Mouse (Mus musculus) right cerebral cortex, postnatal 4 days (tissue): ENCODE measurements around the gene Hunk.

Source experiments
- DNase-seq: peaks from one replicate; pipeline ENCODE4 v3.0.0-alpha.2; 2022

Gene Hunk

DNA sequence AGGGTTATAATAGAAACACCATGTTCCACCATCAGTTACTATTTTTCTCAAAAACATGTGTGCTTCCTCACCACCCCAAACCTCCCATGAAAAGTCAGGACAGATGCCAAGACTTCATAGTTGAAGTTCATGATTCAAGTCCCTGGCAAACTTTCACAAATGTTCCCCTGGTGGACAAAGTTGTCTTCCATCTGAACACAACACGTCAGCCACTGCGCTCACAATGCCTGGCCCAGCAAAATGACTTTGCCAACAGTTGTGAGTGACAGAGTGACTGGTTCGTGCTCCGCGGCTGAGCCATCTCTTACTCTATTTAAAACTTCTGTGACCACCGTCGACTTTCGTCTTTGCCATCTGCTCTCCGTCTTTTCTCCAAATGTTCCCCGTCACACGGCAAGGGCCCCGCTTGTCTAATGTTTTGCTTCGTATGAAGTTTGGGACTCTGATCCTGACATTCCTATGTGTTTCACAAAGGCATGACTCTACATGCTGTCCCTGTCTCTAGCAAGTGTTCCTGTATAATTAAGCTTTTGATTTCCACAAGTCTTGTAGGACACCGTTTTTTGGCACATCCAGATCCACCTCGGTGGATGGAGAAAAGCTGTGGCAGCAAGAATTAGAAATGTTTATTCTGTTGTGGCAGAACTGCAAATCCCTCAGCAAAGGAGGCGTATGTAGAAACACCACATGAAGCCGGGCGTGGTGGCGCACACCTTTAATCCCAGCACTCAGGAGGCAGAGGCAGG, 125.9 kb downstream of the Hunk start:
- DNase-seq = no peak

DNA sequence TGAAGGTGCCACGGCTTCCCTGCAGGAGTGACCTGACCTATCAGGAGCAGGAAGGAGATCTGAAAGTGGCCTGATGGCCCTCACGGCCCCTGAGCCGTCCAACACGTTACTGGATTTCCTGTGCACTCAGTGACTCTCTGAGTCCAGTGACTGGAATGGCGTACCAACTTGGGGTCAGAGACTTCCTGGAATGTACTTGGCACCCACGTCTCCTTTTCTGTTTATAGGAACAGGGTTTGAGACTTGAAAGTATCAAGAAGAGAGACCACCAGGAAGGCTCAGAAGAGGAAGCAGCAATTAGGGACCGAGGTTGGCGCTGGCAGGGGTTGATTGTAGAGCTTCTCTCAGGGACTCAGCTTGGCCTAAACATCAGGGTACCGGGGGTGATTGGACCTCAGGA, 131.2 kb downstream of the Hunk start:
- no peak for DNase-seq

GRCm38 (mm10) chr16:90518232-90518631, 132.4 kb downstream of the Hunk start:
- DNase-seq = peak; percentile 52

- no peak for DNase-seq
These were observed 133.0 kb downstream of the Hunk start for GRCm38 (mm10) chr16:90518732-90519295.

DNA sequence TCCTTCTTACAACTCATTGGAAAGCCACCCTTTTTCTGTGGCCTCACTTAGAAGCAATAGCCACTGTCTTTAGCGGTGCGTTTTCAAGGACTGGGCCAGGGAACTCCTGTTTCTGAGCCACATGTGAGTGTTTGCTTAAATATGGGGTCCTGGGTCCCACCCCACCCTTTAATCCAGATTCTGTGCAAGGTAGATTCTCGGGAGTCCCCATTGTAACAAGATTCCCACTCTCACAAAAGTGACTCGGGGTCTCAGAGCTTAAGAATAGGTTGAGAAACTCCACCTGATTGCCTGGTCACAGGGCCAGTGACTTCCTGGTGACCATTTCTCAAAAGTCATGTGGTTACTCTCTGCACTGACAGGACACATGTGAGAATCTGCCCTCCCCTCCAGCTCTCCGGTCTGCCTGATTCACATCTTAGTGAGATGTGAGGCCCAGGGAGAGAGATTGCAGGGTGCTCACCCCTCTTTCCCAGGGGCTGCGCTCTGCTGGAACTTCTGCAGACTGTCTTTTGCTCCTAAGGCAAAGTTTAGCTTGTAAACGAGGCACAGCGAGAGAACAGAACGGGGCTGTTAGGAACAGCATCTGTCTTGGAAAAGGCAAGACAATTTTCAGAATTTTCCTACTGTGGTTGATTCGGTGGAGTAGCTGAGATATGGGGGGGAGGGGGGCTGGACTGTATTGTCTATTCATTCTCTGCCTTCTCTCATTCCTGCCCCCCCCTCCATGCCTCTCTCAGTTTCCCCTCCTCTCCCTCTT, 135.6 kb downstream of the Hunk start:
- DNase-seq = no peak

GRCm38 (mm10) chr16:90521951-90522255, 136.1 kb downstream of the Hunk start:
- DNase-seq = no peak

- no peak for DNase-seq
These were observed 136.8 kb downstream of the Hunk start for GRCm38 (mm10) chr16:90522575-90522974.

GRCm38 (mm10) chr16:90523373-90523772, 137.6 kb downstream of the Hunk start:
- DNase-seq = no peak

- no peak for DNase-seq
These were observed 138.1 kb downstream of the Hunk start for GRCm38 (mm10) chr16:90523894-90524293.

GRCm38 (mm10) chr16:90524393-90524792, 138.6 kb downstream of the Hunk start:
- no peak for DNase-seq

- no peak for DNase-seq
These were observed 147.4 kb downstream of the Hunk start for GRCm38 (mm10) chr16:90533119-90533673.

GRCm38 (mm10) chr16:90534591-90534990, 148.8 kb downstream of the Hunk start:
- DNase-seq = no peak

DNA sequence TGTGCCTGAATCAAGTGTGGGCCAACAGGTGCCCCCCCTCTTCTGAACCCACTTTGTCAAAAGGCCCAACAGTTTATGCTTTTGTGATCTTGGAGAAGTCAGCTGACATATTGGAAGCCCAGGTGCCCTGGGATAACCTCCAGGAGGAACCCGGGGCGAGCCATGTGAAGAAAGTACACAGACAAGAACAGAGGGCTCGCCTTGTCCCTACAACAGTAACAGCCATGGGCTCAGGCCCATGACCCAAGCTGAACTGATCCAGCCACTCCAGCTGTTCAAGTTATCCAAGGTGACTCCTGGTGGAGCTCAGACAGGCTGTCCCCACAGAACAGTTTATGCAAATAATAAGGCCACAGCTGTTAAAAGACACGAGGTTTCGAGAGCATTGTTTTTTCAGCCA, 153.1 kb downstream of the Hunk start:
- no peak for DNase-seq

DNA sequence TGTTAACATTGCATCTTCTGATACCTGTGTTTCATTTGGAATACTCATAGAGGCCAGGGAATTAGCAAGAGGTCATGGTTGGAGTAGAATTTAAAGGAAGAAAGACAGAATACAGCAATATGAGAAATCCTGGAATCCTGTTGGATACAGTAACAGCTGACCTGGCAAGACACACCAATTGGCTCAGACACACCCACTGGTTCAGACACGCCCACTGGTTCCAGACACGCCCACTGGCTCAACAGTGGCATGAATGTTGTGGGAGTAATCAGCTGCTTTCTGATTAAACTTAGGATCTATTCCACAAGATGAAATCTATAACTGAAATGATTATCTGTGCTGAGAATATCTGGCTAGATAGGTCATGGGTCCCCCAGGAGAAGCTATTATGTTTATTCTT, 155.4 kb downstream of the Hunk start:
- DNase-seq = no peak

DNA sequence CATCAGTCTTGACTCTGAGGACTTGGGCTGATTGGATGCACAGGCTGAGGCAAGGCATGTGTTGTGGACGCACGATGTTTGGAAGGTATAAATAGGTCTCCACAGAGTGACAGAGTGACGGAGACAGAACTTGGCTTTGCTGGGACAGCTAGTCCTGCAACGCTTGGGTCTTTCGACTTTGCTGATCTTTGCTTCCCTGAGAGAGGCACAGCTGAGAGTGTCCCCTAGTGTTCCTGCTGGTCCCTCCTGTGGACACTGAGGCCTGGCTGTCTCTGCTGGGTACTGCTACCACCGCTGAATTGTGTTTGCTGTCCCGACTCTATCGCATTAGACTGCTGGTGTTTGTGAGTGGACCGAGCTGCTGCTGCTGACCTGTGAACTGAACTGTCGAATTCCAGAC, 156.6 kb downstream of the Hunk start:
- DNase-seq = no peak

DNA sequence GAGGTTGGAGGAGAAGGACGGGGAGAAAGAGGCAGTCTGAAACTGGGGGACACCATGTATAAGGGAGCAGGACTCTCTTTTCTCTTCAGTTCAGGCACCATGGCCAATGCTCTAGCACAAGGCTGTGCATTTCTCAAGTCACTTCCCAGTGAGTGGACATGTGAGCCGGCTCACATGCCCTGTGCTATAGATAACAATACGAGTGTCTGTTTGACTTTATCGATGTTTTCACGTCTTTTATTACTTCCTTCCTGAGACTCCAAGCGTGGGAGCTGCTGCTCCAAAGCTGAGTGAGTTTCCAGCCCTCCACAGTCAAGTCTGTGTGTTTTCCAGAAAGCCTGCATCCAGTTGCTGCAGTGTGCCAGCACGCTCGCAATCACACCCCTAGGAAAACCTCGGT, 158.4 kb downstream of the Hunk start:
- no peak for DNase-seq

DNA sequence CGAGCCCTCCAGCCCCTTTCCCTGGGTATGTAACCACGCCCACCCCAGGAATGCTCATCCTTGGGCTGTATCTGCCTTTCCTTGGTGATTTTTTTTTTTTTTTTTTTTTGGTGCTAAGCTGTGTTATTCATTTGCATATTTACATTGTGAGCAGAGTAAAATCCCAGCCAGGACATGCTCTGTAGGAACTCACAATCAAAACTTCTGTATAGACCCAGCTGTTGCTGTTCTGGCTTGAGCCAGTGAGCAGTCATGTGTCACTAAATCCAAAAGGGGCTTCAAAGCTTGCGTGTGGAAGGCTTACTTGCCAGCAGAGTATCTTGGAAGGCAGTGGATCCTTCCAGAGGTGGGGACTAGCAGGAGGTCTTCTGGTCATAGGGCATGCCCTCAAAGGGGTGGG, 159.7 kb downstream of the Hunk start:
- DNase-seq = no peak

GRCm38 (mm10) chr16:90546591-90546990, 160.8 kb downstream of the Hunk start:
- no peak for DNase-seq

GRCm38 (mm10) chr16:90547996-90548395, 162.2 kb downstream of the Hunk start:
- no peak for DNase-seq
